ENCODE assay signal across 8 mouse cellular contexts in genomic region chr4:22357266-22357930, GRCm38 (mm10). TPM values are rescaled to one million over a fixed set of nuclear protein-coding genes. Genes with fewer than 3 reads are reported as not detected.
DNase-seq lines count a peak whose midpoint lies in the region; ATAC-seq lines count a peak whose summit lies in the region.

Gene Fbxl4, plus strand, starts transcription at chr4:22357543.

- peak within 1 kb of the TSS; percentile 87 for H3K9ac ChIP-seq in heart, embryonic 14.5 days (ENCODE audit: low read length)
- H3K9ac ChIP-seq in liver, embryonic 13.5 days, result peak within 1 kb of the TSS; percentile 86
- H3K9ac ChIP-seq in stomach, embryonic 16.5 days (ENCODE audit: low read length), result peak within 1 kb of the TSS; percentile 92

- no peaks in the 10 kb centered on the region for H3K9me3 ChIP-seq in heart, embryonic 14.5 days (ENCODE audit: control insufficient read depth, low read length)
- H3K9me3 ChIP-seq in liver, embryonic 13.5 days (replicated peaks), result 0 out of 2 replicates have a peak, but pooled peaks cover 8% of the 10 kb centered on the region
- H3K9me3 ChIP-seq in stomach, embryonic 16.5 days (replicated peaks; ENCODE audit: control insufficient read depth, low read length), result no peaks in the 10 kb centered on the region

- no peaks in the 10 kb centered on the region for H3K36me3 ChIP-seq in heart, embryonic 14.5 days (ENCODE audit: control insufficient read depth, insufficient read depth, low read length)
- no peaks in the 10 kb centered on the region for H3K36me3 ChIP-seq in liver, embryonic 13.5 days
- H3K36me3 ChIP-seq in stomach, embryonic 16.5 days (ENCODE audit: control insufficient read depth, insufficient read depth, low read length), result no peaks in the 10 kb centered on the region

- peaks cover 10% of the 10 kb centered on the region for H3K4me1 ChIP-seq in brown adipose tissue, adult 24 weeks (ENCODE audit: control insufficient read depth, insufficient read depth, insufficient read length, low read length)
- H3K4me1 ChIP-seq in heart, embryonic 14.5 days (ENCODE audit: control insufficient read depth in 2 of 2, insufficient read depth in 2 of 2, low read length in 2 of 2), result peaks cover 9 to 10% of the 10 kb centered on the region in 2 experiments
- H3K4me1 ChIP-seq in liver, embryonic 13.5 days (replicated peaks), result peaks cover 28% of the 10 kb centered on the region
- H3K4me1 ChIP-seq in stomach, embryonic 16.5 days (ENCODE audit: control insufficient read depth, insufficient read depth, low read length), result peaks cover 8% of the 10 kb centered on the region; the same call in 1 of the 2 replicates

- H3K27ac ChIP-seq in brown adipose tissue, adult 24 weeks (replicated peaks; ENCODE audit: low read depth, low read length), result peak within 1 kb of the TSS; percentile 90
- H3K27ac ChIP-seq in heart, embryonic 14.5 days (replicated peaks in 1 of 2; ENCODE audit: control insufficient read depth in 1 of 2, insufficient read depth in 1 of 2, low read depth in 2 of 2, low read length in 2 of 2), result peak within 1 kb of the TSS; percentile 94 to 95
- H3K27ac ChIP-seq in liver, embryonic 13.5 days, result peak within 1 kb of the TSS; percentile 80
- peak within 1 kb of the TSS; percentile 97 for H3K27ac ChIP-seq in stomach, embryonic 16.5 days (ENCODE audit: low read length)

- H3K4me2 ChIP-seq in heart, embryonic 14.5 days (ENCODE audit: low read length), result peak within 1 kb of the TSS; percentile 70
- H3K4me2 ChIP-seq in liver, embryonic 13.5 days, result peak within 1 kb of the TSS; percentile 90
- H3K4me2 ChIP-seq in stomach, embryonic 16.5 days (ENCODE audit: low read depth, low read length), result peak within 1 kb of the TSS; percentile 60

- WGBS in heart, embryonic 14.5 days, result under 1% methylated on average over 56 of the region's 62 CpGs
- under 1% methylated on average over 58 of the region's 62 CpGs for WGBS in liver, embryonic 13.5 days (ENCODE audit: insufficient replicate concordance)
- WGBS in stomach, embryonic 16.5 days, result under 1% methylated on average over 62 of the region's 62 CpGs

- peak within 1 kb of the TSS; percentile 89 for H3K4me3 ChIP-seq in brown adipose tissue, adult 24 weeks (ENCODE audit: insufficient read depth, low read depth, low read length)
- H3K4me3 ChIP-seq in heart, embryonic 14.5 days (ENCODE audit: control insufficient read depth in 1 of 2, insufficient read depth in 1 of 2, low read depth in 1 of 2, low read length in 2 of 2), result peak within 1 kb of the TSS; percentile 72 to 79
- H3K4me3 ChIP-seq in liver, embryonic 13.5 days (replicated peaks), result peak within 1 kb of the TSS; percentile 79
- H3K4me3 ChIP-seq in stomach, embryonic 16.5 days (replicated peaks; ENCODE audit: low read length), result peak within 1 kb of the TSS; percentile 77

- peak; percentile 95 for DNase-seq in CD4-positive, CD25-positive, alpha-beta regulatory T cell, adult 2 months (ENCODE audit: low read depth, low spot score)
- peak; percentile 36 for DNase-seq in fibroblast of lung, adult 2 months (ENCODE audit: low read depth)
- peak; percentile 92 for DNase-seq in kidney, postnatal 14 days
- peak; percentile 75 for DNase-seq in liver, embryonic 13.5 days
- peak; percentile 90 for DNase-seq in neural tube, embryonic 10.5 days (ENCODE audit: extremely low spot score, low spot score)

- no peaks in the 10 kb centered on the region for H3K27me3 ChIP-seq in heart, embryonic 14.5 days (ENCODE audit: control insufficient read depth, insufficient read depth, low read length)
- no peaks in the 10 kb centered on the region for H3K27me3 ChIP-seq in liver, embryonic 13.5 days
- no peaks in the 10 kb centered on the region for H3K27me3 ChIP-seq in stomach, embryonic 16.5 days (ENCODE audit: control insufficient read depth, insufficient read depth, low read length)

- ATAC-seq in heart, embryonic 14.5 days (ENCODE audit: insufficient number of reproducible peaks, insufficient read depth, low FRiP score, low read depth), result peak; percentile 96
- ATAC-seq in liver, embryonic 13.5 days (ENCODE audit: low read depth), result peak; percentile 95
- peak; percentile 97 for ATAC-seq in stomach, embryonic 16.5 days (ENCODE audit: insufficient read depth, low FRiP score)

RNA-seq across cellular contexts. Expression of gene Fbxl4, which starts in this region (rescaled TPM):
- 15.0 and 22.7 TPM in 2 replicates for polyA plus RNA-seq in brown adipose tissue, adult 24 weeks (2012; ENCODE audit: insufficient read depth, insufficient read length, missing spikeins)
- 12.6 and 13.5 TPM in 2 replicates for polyA plus RNA-seq in heart, embryonic 14.5 days (2014; fragmentation: Nextera tagmentation; extraction: Ambion mirVana)
- polyA plus RNA-seq in liver, embryonic 13.5 days (2015; fragmentation: Nextera tagmentation; extraction: Ambion mirVana), result 4.4 and 5.5 TPM in 2 replicates
- 12.5 and 15.2 TPM in 2 replicates for polyA plus RNA-seq in stomach, embryonic 16.5 days (2015; fragmentation: Nextera tagmentation; extraction: Ambion mirVana)

Comparison
In these comparisons a context has a peak if more than half of its experiments do, and no peak if none do; other contexts are left out.
1. Peak in every context shown above with its lines: DNase-seq, ATAC-seq, H3K4me3 ChIP-seq and H3K27ac ChIP-seq.
2. DNase-seq: peak in every context shown above with its lines; median percentile 95 in CD4-positive, CD25-positive, alpha-beta regulatory T cell, adult 2 months; 92 in kidney, postnatal 14 days; 90 in neural tube, embryonic 10.5 days; 75 in liver, embryonic 13.5 days; 36 in fibroblast of lung, adult 2 months.